ENCODE assay signal across 9 mouse cellular contexts in the genomic region with DNA sequence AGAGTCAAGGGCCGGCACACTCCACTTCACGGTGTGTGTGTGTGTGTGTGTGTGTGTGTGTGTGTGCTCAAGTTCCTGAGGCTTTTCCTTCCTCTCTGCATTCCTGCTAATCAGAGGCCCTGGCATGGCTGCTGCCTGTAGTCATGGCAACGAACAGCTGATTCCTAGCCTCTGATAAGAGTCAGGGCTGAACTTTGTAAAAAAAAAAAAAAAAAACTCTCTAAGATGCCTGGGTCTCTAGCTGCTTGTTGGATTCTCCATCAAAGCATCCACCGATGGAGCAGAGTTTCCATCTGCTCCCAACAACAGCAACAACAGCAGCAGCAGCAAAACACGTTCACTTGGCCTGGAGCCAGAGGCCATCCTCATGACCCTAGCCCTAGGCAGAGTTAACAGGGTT.
DNase-seq lines count a peak whose midpoint lies in the region; ATAC-seq lines count a peak whose summit lies in the region.
"Had no signal": no experiment of that assay in that cellular context is flagged by ENCODE, and none has a peak within 500 bp of the region (broad histone marks: within the 10 kb centered on the region; RNA-seq: fewer than 3 reads in every experiment).

No protein-coding gene starts in this region.

- H3K4me3 ChIP-seq in heart, embryonic 16.5 days (ENCODE audit: low read length): no peak overlapping the region
- no peak overlapping the region for H3K4me3 ChIP-seq in midbrain, embryonic 16.5 days (ENCODE audit: low read depth, low read length)

- no peaks in the 10 kb centered on the region for H3K9me3 ChIP-seq in heart, embryonic 16.5 days (replicated peaks; ENCODE audit: control insufficient read depth, low read length)
- H3K9me3 ChIP-seq in midbrain, embryonic 16.5 days (replicated peaks; ENCODE audit: control insufficient read depth, low read length, poor library complexity, severe bottlenecking): no peaks in the 10 kb centered on the region

- no peaks in the 10 kb centered on the region for H3K27me3 ChIP-seq in heart, embryonic 16.5 days (ENCODE audit: control insufficient read depth, insufficient read depth, low read length)
- H3K27me3 ChIP-seq in midbrain, embryonic 16.5 days (ENCODE audit: control insufficient read depth, insufficient read depth, low read depth, low read length): no peaks in the 10 kb centered on the region
- H3K27me3 ChIP-seq: CH12.LX had no signal

- 1% methylated on average over 5 of the region's 5 CpGs for WGBS in heart, embryonic 16.5 days
- 7% methylated on average over 5 of the region's 5 CpGs for WGBS in midbrain, embryonic 16.5 days

- H3K9ac ChIP-seq in heart, embryonic 16.5 days (ENCODE audit: low read length): no peak overlapping the region
- no peak overlapping the region for H3K9ac ChIP-seq in midbrain, embryonic 16.5 days (ENCODE audit: low read depth, low read length)

- H3K4me1 ChIP-seq in heart, embryonic 16.5 days (ENCODE audit: control insufficient read depth, insufficient read depth, low read length): peaks cover 9% of the 10 kb centered on the region
- H3K4me1 ChIP-seq in midbrain, embryonic 16.5 days (ENCODE audit: control insufficient read depth, insufficient read depth, low read length): peaks cover 26% of the 10 kb centered on the region

- no peak overlapping the region for H3K4me2 ChIP-seq in heart, embryonic 16.5 days (ENCODE audit: low read depth, low read length)
- H3K4me2 ChIP-seq in midbrain, embryonic 16.5 days (ENCODE audit: low read length): no peak overlapping the region

- ATAC-seq in heart, embryonic 16.5 days (replicated peaks; ENCODE audit: extremely low read depth, insufficient read depth, low FRiP score): peak; percentile 77
- ATAC-seq in midbrain, embryonic 16.5 days: peak; percentile 82

- no peak overlapping the region for H3K27ac ChIP-seq in heart, embryonic 16.5 days (ENCODE audit: low read length)
- peak overlapping the region; percentile 69 for H3K27ac ChIP-seq in midbrain, embryonic 16.5 days (ENCODE audit: low read length)

- H3K36me3 ChIP-seq in heart, embryonic 16.5 days (ENCODE audit: control insufficient read depth, insufficient read depth): no peaks in the 10 kb centered on the region
- H3K36me3 ChIP-seq in midbrain, embryonic 16.5 days (ENCODE audit: control insufficient read depth, insufficient read depth, low read length): no peaks in the 10 kb centered on the region

- peak; percentile 55 to 64 for DNase-seq in right cerebral cortex, postnatal 10 days (ENCODE audit: low spot score in 2 of 2)
- no peak for DNase-seq in right cerebral cortex, postnatal 36 days (ENCODE audit: low spot score in 2 of 2)
- peak; percentile 78 to 87 for DNase-seq in kidney, postnatal 25 days
- DNase-seq in gastrocnemius, postnatal 10 days: no peak
- no peak for DNase-seq in cerebellum, postnatal 36 days
- no peak for DNase-seq in urinary bladder, adult 2 months (ENCODE audit: low spot score)

Comparison
In these comparisons a context has a peak if more than half of its experiments do, and no peak if none do; other contexts are left out.
1. DNase-seq: peak in right cerebral cortex, postnatal 10 days (2 of 2) and kidney, postnatal 25 days (2 of 2); none in right cerebral cortex, postnatal 36 days (0 of 2), gastrocnemius, postnatal 10 days (single experiment), cerebellum, postnatal 36 days (0 of 2) and urinary bladder, adult 2 months (single experiment).